Mouse (Mus musculus) midbrain, embryonic 15.5 days (tissue): ENCODE measurements around the gene Gm8332. TPM values are rescaled to one million over a fixed set of nuclear protein-coding genes. Genes with fewer than 3 reads are reported as not detected.

Experiments used
- polyA plus RNA-seq: library from polyadenylated mRNA; unstranded; fragments of >200 nt; fragmentation: Nextera tagmentation; extraction: Ambion mirVana; gene quantifications from 2 replicates; pipeline ENCODE4 v1.2.1, GENCODE M21; 2015

Gm8332 gene
- polyA plus RNA-seq, 1 experiment from 2014 or later, result not detected

Other genes with a start within 250 kb of the Gm8332 start
- gene Gm2075, start 238.3 kb downstream of the Gm8332 start, polyA plus RNA-seq, result not detected in 2 replicates
- gene Gm6803, start 231.3 kb downstream of the Gm8332 start, polyA plus RNA-seq, result not detected in 2 replicates
- gene Gm2056, start 223.1 kb downstream of the Gm8332 start, polyA plus RNA-seq, result not detected in 2 replicates
- gene Gm16368, start 166.4 kb downstream of the Gm8332 start, polyA plus RNA-seq, result not detected in 2 replicates
- gene Gm10436, start 68.0 kb downstream of the Gm8332 start, polyA plus RNA-seq, result not detected in 2 replicates
- not detected in 2 replicates for gene Gm5662, start 24.4 kb upstream of the Gm8332 start, polyA plus RNA-seq
- gene Gm5039, start 73.9 kb upstream of the Gm8332 start, polyA plus RNA-seq, result not detected in 2 replicates
- gene Adck1, start 110.5 kb upstream of the Gm8332 start, polyA plus RNA-seq, result 38.8 and 43.3 TPM in 2 replicates